Mouse (Mus musculus) natural killer cell, adult 2 months (primary cell): ENCODE measurements around the gene Bbs4.

Experiments used
- DNase-seq, 2 experiments: peaks; one replicate each; pipeline ENCODE4 v3.0.0; 2022; ENCODE audit warnings: low spot score in 2 of 2

Bbs4 gene

DNA sequence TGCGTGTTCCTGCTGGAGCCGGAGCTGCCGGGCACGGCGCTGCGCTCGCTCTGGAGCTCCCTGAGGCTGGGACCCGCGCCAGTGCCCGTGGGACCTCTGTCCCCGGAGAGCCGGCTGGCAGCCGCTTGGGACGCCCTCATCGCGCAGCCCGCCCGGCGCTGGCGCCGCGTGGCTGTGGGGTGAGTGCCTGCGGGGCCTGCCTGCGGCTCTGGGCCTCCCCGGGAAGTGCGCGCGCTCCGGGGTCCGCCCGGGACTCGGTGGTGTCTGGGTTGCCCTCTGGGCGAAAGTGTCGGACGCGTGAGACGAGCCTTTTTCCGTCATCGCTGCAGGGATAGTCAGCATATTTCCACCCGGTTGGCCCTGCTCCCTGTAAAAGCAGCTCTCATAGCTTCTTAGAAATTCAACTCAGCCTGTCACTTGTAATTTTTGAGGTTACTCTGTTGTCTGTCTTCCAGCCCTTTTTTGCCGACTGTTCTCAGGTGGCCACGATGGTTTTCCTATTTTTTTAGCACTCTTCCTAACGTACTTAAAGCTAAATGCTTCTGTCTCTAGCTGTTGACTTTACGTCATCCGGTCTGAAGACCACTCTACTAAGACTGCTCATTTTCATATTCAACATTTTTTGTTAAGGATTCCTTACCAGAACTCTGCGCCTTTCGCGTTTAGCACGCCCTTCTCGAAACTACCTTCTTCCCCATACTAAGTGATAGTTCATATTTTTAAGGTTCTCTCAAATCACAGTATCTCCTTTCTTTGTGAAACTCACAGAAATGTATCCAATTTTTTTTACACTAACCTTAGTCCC is 61.4 kb downstream of the Bbs4 start:
- no peak for DNase-seq

DNA sequence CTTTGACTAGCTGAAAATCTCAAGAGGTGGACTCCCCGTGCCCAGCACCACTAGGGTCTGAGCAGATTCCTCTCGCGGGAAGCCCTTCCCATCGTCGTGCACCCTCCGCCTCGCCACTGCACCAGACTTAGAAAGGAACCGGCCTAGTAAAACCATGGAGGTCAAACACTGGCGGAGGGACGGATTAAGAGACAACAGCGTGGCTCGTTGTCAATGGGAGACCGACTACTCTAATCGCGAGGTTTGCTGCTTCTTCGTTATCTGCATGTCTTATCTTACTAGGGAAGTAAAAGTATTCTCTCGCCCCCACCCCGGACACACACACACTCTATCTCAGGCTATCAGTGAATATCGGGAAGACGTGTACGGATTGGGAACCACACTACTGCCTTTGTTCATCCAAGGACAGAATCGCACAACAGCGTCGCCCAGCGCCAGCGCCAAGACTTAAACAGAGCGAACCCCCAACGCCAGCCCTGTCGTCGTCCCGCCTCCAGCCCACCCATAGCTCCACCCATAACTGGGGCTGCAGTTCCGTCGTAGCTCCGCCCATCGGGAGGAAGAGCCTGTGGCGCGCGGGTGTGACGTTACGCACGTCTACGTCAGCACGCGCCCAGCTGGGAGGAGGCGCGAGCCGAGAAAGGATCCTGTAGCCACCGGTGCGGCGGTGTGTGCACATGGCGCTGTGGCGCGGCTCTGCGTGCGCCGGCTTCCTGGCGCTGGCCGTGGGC is 62.2 kb downstream of the Bbs4 start, which contains the start of gene Adpgk:
Gene Adpgk, plus strand, starts transcription at position 602 of the 731 bp plus-strand sequence.
- peak; percentile 96 to 97 for DNase-seq

DNA sequence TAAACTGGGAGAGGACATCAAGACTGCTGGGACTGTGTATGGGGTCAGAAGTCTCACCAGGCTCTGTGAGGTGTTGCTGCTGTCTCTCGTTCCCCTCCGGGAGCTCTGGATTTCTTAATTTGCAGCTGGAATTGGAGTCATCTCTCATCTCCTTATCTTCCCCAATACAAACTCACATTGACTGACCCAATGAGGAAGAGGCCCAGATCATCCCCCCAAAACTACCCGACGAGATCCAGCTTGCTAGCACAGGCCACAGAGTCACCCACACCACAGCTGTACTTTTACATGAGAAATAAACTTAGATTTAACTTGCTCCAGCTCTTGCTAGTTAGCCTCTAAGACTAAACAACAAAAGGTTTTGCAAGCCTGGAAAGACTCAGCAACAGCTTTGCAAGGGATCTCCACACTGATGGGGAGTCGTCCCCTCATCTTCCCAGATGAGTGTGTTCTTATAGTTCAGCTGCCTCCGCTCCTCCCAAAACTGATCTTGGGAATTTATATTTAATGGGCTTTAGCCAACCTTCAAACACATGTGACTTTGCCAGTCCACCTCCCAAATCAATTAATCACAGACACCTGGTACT is 63.7 kb downstream of the Bbs4 start:
- no peak for DNase-seq

DNA sequence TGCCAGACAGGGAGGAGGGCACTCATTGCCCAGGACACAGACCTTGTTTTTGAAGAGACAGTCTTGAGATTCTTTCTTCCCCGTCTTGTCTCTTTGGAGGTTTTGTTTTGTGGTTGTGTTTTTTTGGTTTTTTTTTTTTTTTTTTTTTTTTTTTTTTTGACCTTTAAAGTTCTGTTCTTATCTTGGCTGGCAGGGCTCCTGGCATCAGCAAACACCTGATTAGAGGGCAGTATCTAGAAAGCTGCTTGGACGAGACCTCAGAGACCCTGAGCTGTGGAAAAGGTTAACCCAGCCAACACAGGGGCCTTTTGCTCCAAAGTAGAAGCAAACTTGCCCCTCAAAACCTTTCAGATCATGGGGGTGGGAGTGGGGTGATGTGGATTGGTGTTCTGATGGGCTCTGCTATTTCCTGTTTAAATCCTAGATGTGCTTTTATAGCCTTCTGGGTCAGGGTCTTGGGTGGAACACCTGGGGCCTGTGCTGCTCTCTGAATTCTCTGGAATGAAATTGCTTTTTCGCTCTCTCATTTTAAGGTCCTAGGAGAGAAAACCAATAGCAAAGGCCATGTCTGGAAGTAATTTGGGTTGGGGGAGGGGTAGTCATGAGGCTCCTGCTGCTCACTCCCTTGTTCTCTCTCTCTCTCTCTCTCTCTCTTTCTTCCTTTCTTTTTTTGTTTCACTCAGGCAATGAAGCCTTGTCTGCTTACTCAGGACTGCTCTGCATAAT is 64.5 kb downstream of the Bbs4 start:
- DNase-seq: no peak

DNA sequence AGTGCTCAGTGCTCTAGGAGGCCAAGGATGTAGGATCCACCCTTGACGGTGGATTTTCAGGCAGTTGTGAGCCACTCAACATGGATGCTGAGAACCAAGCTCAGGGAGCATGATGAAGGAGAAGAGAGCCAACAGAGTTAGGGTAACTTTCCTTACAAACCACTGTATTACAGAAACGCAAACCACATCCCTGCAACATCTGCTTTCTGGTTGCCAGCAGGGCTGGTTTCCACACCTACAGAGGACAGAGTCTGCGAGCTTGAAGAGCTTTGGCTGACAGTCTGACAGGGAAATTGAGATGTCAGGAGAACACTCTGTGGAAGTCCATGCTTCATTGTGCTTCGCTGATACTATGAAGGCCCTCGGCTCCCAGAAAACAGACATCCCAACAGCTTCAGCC is 65.2 kb downstream of the Bbs4 start:
- DNase-seq: no peak

DNA sequence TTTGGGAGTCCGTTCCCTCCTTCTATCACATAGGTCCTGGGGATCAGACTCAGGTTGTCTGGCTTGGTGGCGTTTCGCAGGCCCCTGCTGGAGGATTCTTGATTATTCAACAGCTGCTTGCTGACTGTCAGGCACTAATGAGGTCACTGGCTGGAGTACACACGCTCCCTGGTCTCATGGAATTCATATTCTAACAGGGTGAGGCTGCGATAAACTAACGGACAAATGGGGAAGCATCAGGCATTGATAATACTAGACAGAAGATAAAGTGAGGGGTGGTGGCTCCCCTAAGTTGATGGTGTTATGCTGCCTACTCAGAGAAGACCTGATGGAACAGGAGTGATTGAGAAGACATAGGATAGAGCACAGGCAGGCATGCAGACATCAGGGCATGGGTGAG is 67.7 kb downstream of the Bbs4 start:
- no peak for DNase-seq

DNA sequence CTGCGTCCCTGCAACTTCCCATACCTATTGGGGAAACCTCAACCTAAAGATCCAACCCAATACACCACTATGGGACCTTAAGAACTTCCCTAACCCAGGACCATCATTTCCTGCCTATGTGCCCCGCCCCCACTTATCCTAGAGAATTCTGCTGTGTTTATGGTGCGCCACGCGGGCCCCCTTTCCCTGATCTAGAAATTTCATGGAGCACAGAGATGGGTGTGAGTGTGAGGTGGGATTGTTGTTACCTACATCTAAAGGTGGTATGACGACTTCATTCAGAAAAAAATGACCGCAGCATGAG is 70.7 kb downstream of the Bbs4 start:
- DNase-seq: no peak

DNA sequence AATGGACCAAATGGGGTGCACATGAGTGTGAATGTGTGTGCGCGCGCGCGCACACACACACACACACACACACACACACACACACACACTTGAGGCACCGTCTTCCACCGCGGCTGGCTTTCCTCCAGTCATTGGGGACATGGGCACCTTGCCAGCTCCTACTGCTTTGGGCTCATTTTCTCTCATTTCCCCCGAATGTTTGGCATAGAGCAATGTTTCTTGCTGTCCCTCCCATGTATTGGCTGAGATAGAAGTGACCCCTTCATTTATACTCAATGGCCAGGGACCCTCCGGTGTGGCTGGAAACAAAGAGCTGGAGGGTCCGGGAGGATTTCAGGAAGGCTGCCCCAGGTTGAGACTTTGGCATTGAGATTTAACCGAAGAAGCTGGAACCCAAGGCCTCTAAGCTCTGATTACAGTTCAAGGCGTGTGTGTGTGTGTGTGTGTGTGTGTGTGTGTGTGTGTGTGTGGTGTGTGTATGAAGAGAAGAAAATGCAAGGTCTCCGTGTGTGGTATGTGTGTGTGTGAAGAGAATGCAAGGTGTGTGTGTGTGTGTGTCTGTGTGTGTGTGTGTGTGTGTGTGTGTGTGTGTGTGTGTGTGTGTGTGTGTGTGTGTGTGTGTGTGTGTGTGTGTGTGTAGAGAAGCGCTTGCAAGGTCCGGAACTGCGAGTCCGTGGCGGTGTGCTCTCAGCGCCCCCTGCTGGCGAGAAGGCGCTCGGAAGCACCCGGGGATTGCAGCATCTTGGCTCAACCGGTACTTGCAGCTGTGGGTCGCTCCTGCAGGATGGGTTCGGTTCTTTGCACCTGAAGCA is 71.2 kb downstream of the Bbs4 start:
- peak; percentile 40 to 69 for DNase-seq

DNA sequence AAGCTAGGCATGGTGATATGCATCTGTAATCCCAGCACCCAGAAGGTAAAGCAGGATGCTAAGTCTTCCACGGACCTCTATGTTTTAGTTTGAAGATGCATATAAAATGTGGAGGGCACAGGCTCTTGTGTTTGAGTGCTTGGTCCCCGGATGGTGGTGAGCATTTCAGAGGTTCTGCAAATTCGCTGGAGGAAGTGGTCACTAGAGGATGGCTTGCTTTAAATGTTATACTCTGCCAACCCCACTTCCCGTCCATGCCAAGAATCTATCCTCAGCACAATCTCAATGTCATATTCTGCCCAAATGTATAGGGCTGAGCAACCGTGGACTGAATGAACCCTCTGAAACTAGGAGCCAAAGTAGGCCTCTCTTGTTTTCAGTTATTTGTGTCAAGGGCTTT is 72.4 kb downstream of the Bbs4 start:
- DNase-seq: no peak

DNA sequence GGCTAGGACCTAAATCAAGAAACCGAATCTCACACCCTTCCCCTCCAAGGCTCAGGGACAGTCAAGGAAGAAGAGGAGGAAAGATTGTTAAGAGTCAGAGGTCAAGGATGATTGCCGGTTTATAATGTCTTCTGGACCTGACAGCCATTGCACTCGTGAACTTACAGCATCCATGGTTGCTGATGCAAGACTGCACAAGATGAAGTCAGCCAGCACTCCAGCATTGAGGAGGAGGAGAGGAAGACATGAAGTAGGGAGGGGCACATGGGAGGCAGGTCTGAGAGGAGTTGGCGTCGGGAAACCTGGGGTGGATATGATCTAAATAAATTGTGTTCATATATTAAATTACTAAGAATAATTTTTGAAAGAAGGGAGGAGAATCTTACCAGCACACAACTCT is 74.6 kb downstream of the Bbs4 start:
- no peak for DNase-seq

DNA sequence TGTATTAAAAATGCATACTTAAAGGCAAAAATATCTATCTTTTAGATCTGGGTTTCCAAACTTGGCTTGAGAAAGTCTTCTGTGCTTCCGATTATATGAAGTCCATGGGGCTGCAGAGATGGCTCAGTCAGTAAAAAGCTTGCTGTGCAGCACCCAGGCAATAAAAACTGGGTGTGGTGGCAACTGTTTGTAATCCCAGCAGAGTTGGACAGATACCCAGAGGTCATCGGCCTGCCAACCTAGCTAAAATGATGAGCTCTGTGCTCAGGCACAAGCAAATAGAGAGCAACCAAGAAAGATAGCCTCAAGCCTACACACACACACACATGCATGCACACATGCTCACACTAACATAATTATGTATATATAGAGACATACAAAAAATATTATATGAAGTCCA is 75.1 kb downstream of the Bbs4 start:
- DNase-seq: no peak

DNA sequence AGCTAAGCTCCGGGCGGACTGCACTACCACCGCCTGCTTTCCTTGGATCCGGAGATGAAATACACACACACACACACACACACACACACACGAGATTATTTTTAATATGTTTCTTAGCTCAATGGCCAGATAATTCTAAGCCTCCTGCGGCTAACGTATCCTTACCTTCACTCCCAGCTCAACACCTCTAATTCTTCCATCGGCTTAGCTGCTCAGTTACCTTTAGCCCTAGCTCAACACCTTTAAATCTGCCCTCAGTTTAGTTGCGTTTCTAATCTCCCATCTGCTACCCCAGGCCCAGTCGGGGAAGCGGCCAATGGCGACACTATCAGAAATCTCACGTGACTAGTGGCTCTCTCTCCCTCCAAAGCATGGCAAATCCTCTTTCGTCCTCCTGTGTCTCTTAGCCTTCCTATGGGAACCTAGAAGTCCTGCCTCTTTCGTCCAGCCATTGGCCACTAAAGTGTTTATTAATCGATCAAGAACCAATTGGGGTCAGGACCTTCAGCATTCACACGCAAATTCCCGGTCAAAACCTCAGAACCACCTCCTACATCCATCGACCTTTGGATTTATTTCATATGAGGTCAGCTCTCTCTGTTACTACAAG is 78.4 kb downstream of the Bbs4 start:
- DNase-seq: no peak

DNA sequence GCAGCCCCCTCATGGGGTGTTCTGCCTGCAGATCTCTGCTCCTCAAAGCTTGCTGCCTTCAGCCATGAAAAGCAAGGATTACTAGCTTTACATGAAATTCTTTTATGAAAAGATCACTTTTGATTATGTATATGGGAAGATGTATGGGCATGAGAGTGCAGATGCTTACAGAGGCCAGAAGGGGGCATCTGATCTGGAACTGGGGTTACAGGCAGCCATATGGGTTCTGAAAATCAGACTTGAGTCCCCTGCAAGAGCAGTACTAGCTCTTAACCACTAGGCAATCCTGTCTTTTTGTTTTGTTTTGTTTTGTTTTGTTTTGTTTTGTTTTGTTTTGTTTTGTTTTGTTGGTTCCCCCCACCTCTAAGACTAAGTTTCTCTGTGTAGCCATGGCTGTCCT is 80.1 kb downstream of the Bbs4 start:
- no peak for DNase-seq
